Mouse (Mus musculus): ENCODE data around the gene Actr5. TPM values are rescaled to one million over a fixed set of nuclear protein-coding genes. Genes with fewer than 3 reads are reported as not detected.

Actr5 gene
- polyA plus RNA-seq, 1 experiment from 2014 or later: 13.1 TPM

DNA sequence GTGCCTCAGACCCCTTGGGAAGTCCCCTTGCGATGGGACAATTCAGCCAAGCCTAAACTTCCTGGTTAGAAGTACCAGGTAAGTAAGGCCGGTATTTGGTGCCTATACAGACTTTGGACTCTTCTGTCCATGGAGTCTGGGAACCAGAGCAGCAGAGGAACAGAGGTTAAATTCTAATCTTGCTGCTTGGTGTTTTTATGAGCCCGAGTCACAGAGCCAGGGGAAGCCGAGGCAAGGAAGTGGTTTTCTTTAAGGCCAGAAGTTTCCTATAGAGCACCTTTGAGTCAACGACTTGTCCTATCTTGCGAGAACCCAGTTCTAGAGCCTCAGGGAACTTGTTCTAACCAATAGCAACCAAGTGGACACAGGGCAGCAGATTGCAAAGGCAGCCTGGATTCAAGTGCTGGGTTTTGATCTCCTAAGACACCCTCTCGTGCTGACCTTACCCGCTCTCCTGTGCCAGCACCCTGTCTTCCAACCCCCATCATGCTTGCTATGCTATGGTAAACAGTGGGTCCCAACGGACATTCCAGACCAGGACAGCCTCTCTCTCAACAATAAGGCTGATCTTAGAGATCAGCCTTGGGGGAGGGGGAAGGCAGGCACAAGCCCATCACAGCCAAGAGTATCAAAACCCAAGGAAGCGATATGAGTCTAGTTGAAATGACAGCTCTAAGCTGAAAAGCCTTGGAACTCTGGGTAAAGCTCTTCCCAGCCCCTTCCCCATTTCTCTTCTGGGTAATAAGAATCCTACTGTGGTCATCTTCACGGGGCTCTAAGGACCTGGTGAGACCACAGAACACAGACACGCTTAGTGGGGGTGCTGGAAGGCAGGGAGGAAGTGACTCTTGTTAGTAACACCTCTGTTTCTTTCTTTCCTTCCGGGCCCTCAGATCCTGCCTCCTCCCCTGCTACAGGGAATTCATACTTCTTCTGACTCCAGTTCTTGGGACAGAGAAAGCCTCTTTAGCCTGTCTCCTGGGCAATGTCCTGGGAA, 44.8 kb downstream of the Actr5 start:
- Histone ChIP-seq H3K4me2 (peak overlapping the region; percentile 88), H3K36me3 (no peaks in the 10 kb centered on the region), H3K4me3 (peak overlapping the region; percentile 60), H3K9me3 (no peaks in the 10 kb centered on the region), H3K9ac (peak overlapping the region; percentile 67; the same call in 1 of the 2 replicates), H3K4me1 (replicated peaks) (peaks cover 61% of the 10 kb centered on the region), H3K27ac (replicated peaks) (no peak overlapping the region), H3K27me3 (peaks cover 9% of the 10 kb centered on the region; the same call in 1 of the 2 replicates)
- no peak for ATAC-seq (ENCODE audit: low FRiP score, low read depth)
- 66% methylated on average over 13 of the region's 13 CpGs for WGBS

DNA sequence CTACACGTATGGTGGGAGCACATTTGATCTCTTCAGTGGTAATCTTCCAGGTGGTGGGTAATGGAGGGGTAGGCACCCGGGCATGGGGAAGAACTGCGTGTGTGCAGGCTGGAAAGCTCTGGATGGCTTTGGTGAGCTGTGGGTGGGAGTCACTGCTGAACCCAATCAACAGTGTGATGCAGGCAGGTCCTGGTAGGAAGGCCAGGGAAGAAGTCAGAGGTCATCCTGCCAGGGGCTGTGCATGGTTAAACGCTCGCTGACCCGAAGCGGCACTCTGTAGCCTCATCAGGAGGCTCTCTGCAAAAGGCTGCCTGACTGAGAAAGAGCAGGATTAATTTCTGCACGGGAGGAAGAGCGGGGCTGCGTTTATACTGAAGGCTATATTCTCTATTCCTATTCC, 45.9 kb downstream of the Actr5 start:
- no peak overlapping the region for H3K27ac ChIP-seq (replicated peaks)
- H3K4me1 ChIP-seq (replicated peaks): peaks cover 57% of the 10 kb centered on the region
- 25% methylated on average over 10 of the region's 10 CpGs for WGBS
- ATAC-seq (ENCODE audit: low FRiP score, low read depth): no peak
- no peak overlapping the region for H3K9ac ChIP-seq
- peaks cover 7% of the 10 kb centered on the region; the same call in 1 of the 2 replicates for H3K27me3 ChIP-seq
- H3K36me3 ChIP-seq: no peaks in the 10 kb centered on the region
- no peak overlapping the region for H3K4me2 ChIP-seq
- no peak overlapping the region for H3K4me3 ChIP-seq
- no peaks in the 10 kb centered on the region for H3K9me3 ChIP-seq

DNA sequence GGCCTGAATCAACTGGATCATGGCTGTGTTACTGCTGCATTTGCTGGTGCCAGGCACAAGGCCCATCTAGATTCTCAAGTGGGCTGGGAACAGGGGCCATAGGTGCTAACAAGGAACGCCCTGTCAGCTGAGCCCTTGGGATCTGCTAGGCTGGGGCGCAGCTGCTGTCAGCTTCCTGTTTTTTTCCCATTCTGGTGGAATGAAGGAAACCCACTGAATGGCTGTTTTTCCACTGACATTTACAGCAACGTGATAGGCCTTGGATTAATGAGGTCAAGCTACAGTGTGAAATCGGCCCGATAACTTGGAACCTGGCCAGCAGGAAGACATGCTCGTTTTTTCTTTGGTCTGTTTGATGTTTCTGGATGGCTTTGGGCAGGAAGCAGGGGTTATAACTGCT, 48.1 kb downstream of the Actr5 start:
- ATAC-seq (ENCODE audit: low FRiP score, low read depth): no peak
- 0 out of 2 replicates have a peak, but pooled peaks cover 5% of the 10 kb centered on the region for H3K27me3 ChIP-seq
- H3K36me3 ChIP-seq: no peaks in the 10 kb centered on the region
- H3K27ac ChIP-seq (replicated peaks): peak overlapping the region; percentile 61
- no peaks in the 10 kb centered on the region for H3K9me3 ChIP-seq
- 9% methylated on average over 6 of the region's 6 CpGs for WGBS
- H3K9ac ChIP-seq: no peak overlapping the region
- H3K4me1 ChIP-seq (replicated peaks): peaks cover 47% of the 10 kb centered on the region
- H3K4me3 ChIP-seq: no peak overlapping the region
- H3K4me2 ChIP-seq: no peak overlapping the region

DNA sequence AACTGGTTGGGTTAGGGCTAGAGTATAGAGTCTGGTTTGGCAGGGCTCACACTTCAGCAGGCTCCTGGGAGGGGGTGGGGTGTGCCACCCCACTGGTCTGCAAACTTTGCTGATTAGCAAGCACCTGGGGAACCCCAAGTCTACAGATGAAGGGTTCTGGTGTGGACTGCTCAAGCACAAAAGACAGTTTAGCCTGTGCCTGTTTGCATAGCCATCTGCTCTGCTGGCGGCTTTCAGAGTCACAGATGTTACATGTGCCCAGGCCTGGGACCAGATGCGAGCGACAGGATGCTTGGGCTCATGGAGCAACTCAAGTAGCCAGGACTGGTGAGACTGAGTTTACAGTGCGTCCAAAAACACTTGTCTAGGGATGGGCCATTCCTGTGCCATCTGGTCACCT, 48.8 kb downstream of the Actr5 start:
- Histone ChIP-seq H3K4me3 (no peak overlapping the region), H3K9me3 (no peaks in the 10 kb centered on the region), H3K4me2 (no peak overlapping the region), H3K27me3 (0 out of 2 replicates have a peak, but pooled peaks cover 5% of the 10 kb centered on the region), H3K4me1 (replicated peaks) (peaks cover 41% of the 10 kb centered on the region), H3K36me3 (no peaks in the 10 kb centered on the region), H3K27ac (replicated peaks) (peak overlapping the region; percentile 61), H3K9ac (no peak overlapping the region)
- 44% methylated on average over 4 of the region's 4 CpGs for WGBS
- peak; percentile 36 for ATAC-seq (ENCODE audit: low FRiP score, low read depth)

DNA sequence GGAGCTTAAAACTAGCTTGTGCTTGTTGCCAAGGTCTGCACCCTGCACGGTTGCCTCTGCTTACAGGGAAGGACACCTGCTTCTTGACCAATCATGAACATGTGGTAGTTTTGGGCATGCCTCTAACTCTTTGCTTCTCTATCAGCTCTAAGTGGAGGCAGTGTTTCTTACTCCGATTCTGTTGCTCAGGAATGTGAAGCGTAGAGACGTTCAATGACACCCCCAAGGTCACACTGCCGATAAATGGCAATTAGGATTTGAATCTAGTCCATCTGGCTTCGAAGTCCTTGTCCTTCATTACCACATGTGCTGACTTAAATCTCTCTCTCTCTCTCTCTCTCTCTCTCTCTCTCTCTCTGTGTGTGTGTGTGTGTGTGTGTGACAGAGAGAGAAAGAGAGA, 49.4 kb downstream of the Actr5 start:
- no peak overlapping the region for H3K4me2 ChIP-seq
- peak overlapping the region; percentile 61; the same call in 1 of the 2 replicates for H3K27ac ChIP-seq (replicated peaks)
- no peaks in the 10 kb centered on the region for H3K9me3 ChIP-seq
- H3K9ac ChIP-seq: no peak overlapping the region
- H3K27me3 ChIP-seq: 0 out of 2 replicates have a peak, but pooled peaks cover 5% of the 10 kb centered on the region
- no peaks in the 10 kb centered on the region for H3K36me3 ChIP-seq
- no peak for ATAC-seq (ENCODE audit: low FRiP score, low read depth)
- H3K4me3 ChIP-seq: no peak overlapping the region
- H3K4me1 ChIP-seq (replicated peaks): peaks cover 34% of the 10 kb centered on the region
- 71% methylated on average over 6 of the region's 6 CpGs for WGBS

DNA sequence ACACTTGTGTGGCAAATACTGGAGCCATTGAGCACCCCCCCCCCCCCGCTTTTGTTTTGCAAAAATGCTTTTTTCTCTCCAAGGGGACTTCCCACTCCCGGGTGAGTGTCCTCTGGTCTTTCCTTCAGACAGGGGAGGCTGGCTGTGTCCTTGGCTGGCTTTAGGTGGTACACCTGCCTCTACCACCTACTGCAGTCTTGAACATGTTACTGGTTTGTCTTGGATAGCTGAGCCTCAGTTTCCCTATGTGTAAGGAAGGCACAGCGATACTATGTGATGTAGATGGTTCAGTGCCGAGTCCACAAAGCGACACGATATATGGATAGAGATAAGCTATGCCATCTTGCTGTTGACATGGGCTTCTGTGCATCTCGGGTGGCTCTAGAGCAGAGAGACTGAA, 50.1 kb downstream of the Actr5 start:
- no peak for ATAC-seq (ENCODE audit: low FRiP score, low read depth)
- H3K4me1 ChIP-seq (replicated peaks): peaks cover 28% of the 10 kb centered on the region
- 78% methylated on average over 7 of the region's 7 CpGs for WGBS
- no peaks in the 10 kb centered on the region for H3K9me3 ChIP-seq
- H3K9ac ChIP-seq: no peak overlapping the region
- no peak overlapping the region for H3K4me3 ChIP-seq
- H3K27ac ChIP-seq (replicated peaks): no peak overlapping the region
- 0 out of 2 replicates have a peak, but pooled peaks cover 5% of the 10 kb centered on the region for H3K27me3 ChIP-seq
- no peak overlapping the region for H3K4me2 ChIP-seq
- H3K36me3 ChIP-seq: no peaks in the 10 kb centered on the region

DNA sequence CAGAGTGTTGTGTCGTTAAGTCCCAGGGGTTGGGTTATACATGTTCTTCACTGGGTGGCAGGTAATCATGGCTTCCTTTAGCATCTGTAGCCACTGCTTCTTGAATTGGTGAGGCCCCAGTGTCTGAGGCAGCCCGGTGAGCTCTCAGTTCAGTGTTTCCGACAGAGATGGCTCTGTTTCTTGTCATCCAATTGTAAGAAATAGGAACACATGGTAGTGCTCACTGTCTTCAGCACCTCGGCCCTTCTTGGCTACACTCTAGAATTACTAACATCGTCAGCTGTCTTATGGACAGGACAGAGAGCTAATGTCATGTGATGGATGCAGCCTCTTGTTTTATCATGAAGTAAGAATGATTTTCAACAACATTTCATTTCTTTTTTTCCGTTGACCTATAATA, 50.5 kb downstream of the Actr5 start:
- 81% methylated on average over 6 of the region's 6 CpGs for WGBS
- Histone ChIP-seq H3K27ac (replicated peaks) (no peak overlapping the region), H3K36me3 (no peaks in the 10 kb centered on the region), H3K9ac (no peak overlapping the region), H3K4me2 (no peak overlapping the region), H3K4me3 (no peak overlapping the region), H3K9me3 (no peaks in the 10 kb centered on the region), H3K27me3 (0 out of 2 replicates have a peak, but pooled peaks cover under 1% of the 10 kb centered on the region), H3K4me1 (replicated peaks) (peaks cover 24% of the 10 kb centered on the region)
- no peak for ATAC-seq (ENCODE audit: low FRiP score, low read depth)

DNA sequence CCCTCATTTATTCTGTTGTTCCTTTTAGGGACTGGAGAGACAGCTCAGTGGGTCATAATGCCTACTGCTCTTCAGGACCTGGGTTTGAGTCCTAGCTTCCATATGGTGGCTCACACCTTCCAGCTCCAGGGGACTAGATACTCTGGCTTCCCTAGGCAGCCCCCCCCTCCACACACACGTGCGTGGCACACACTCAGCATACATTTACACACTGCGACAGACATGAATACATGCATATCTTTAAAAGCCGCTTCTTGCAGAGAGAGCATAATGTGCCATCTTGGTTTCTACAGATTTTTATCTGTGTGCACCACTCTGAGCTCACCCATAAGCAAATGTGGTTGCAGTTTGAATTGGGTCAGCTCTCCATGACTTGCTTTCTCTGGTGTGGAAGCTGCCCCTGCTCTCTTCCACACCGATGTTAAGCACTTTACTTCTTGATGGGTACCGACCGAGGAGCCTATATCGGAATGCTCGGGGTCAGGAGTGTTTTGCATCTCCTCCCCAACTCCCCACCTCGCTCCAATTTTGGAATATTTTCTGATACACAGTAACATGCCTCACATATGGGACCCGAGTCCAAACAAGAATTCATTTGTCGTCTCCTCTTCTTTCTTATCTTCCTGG, 51.3 kb downstream of the Actr5 start:
- 88% methylated on average over 12 of the region's 12 CpGs for WGBS
- Histone ChIP-seq H3K27me3 (no peaks in the 10 kb centered on the region), H3K4me1 (replicated peaks) (peaks cover 19% of the 10 kb centered on the region), H3K4me2 (no peak overlapping the region), H3K27ac (replicated peaks) (no peak overlapping the region), H3K9me3 (no peaks in the 10 kb centered on the region), H3K4me3 (no peak overlapping the region), H3K9ac (no peak overlapping the region), H3K36me3 (no peaks in the 10 kb centered on the region)
- no peak for ATAC-seq (ENCODE audit: low FRiP score, low read depth)

DNA sequence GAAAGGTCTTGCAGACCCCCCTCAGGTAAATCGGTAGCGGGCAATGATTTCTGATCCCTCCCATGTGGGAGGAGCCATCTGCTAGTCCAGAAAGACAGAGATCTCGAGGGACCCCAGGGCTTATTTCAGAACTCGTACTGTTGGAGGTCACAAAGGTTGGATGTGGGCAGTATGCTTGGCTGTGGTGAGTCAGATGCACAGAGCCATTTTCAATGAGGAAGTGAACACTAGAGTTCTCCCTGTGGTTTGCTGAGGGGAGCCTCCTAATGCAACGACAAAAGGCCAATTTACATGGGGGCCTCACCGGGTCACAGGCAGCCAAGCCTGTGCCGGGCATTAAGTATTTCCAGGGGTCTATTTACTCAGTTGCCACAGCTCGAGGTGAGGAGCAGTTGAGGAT, 53.3 kb downstream of the Actr5 start:
- H3K27ac ChIP-seq (replicated peaks): no peak overlapping the region
- H3K27me3 ChIP-seq: no peaks in the 10 kb centered on the region
- no peak for ATAC-seq (ENCODE audit: low FRiP score, low read depth)
- peaks cover 22% of the 10 kb centered on the region for H3K4me1 ChIP-seq (replicated peaks)
- WGBS: 60% methylated on average over 8 of the region's 8 CpGs
- H3K4me3 ChIP-seq: no peak overlapping the region
- no peaks in the 10 kb centered on the region for H3K9me3 ChIP-seq
- no peak overlapping the region for H3K9ac ChIP-seq
- H3K4me2 ChIP-seq: no peak overlapping the region
- H3K36me3 ChIP-seq: no peaks in the 10 kb centered on the region

DNA sequence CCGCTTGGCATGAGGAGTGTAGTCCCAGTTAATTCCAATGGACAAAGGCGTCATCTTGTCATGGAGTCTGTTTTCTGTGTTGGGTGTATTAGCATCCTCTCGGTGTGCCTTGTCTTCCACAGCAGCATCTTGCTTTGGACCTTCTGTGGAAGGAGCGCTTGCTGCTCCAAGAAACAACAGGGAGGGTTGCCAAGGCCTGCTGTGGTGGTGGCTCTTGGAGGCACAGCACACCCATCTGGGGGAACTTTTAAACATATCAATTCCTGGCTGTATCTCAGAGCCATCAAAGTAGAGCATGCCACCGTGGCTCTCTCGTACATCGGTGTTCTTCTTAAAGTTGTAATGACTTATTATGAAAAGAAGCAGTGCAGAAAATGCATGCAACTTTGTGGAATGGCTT, 54.4 kb downstream of the Actr5 start:
- Histone ChIP-seq H3K9ac (no peak overlapping the region), H3K4me2 (no peak overlapping the region), H3K27me3 (no peaks in the 10 kb centered on the region), H3K9me3 (no peaks in the 10 kb centered on the region), H3K36me3 (no peaks in the 10 kb centered on the region), H3K4me1 (replicated peaks) (peaks cover 16% of the 10 kb centered on the region), H3K27ac (replicated peaks) (no peak overlapping the region), H3K4me3 (no peak overlapping the region)
- ATAC-seq (ENCODE audit: low FRiP score, low read depth): no peak
- WGBS: 92% methylated on average over 7 of the region's 7 CpGs

DNA sequence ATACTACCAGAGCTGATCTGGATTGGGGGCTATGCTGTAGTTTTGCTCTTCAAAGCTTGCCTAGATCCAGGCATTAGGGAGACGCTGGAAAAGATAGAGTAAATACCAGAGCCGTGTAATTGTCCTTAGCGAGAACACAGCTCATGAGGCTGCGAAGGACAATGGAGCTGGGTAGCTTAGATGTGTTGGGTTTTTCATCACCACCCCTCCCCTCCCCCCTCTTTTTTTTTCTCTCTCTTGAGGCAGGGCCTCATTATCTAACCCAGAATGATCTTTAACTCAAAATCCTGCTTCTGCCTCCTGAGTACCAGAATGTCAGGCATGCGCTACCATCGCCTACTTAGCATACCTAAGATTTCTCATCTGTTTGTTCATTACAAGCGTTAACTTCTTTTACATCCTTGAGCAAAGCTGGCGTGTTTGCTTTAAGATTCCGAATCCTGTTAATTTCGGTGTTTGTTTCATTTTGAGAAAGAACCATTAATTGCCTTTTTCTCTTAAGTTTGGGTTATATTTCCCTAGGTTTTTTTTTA, 55.7 kb downstream of the Actr5 start:
- Histone ChIP-seq H3K9me3 (no peaks in the 10 kb centered on the region), H3K27ac (replicated peaks) (no peak overlapping the region)

DNA sequence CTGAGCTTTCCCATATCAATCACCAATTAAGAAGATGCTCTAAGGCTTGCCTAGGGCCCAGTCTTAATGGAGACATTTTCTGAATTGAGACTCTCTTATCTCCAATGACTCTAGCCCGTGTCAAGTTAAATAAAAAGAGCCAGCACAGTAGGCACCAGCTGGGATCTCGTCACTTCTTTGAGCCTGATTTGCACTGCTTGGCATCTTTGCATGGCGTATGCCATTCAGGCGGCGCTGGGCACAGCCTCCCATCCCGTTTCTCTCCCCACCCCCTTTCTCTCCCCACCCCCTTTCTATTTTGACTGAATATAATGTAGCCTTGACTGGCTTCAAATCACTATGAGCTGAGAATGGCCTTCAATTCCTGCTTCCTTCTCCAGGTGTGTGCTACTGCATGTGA, 57.0 kb downstream of the Actr5 start:
- no peak overlapping the region for H3K4me3 ChIP-seq
- H3K9ac ChIP-seq: no peak overlapping the region
- no peak for ATAC-seq (ENCODE audit: low FRiP score, low read depth)
- H3K27me3 ChIP-seq: no peaks in the 10 kb centered on the region
- 51% methylated on average over 6 of the region's 6 CpGs for WGBS
- no peak overlapping the region for H3K27ac ChIP-seq (replicated peaks)
- no peaks in the 10 kb centered on the region for H3K36me3 ChIP-seq
- peaks cover 24% of the 10 kb centered on the region for H3K4me1 ChIP-seq (replicated peaks)
- H3K9me3 ChIP-seq: no peaks in the 10 kb centered on the region
- H3K4me2 ChIP-seq: no peak overlapping the region

More for the DNA sequence above, 55.7 kb downstream of the Actr5 start:
- H3K36me3 ChIP-seq: no peaks in the 10 kb centered on the region
- peaks cover 24% of the 10 kb centered on the region for H3K4me1 ChIP-seq (replicated peaks)
- no peak overlapping the region for H3K4me3 ChIP-seq
- no peak for ATAC-seq (ENCODE audit: low FRiP score, low read depth)
- 60% methylated on average over 10 of the region's 10 CpGs for WGBS
- no peak overlapping the region for H3K9ac ChIP-seq
- no peak overlapping the region for H3K4me2 ChIP-seq
- no peaks in the 10 kb centered on the region for H3K27me3 ChIP-seq
